Mouse (Mus musculus): ENCODE results near the gene Gm2310. TPM values are rescaled to one million over a fixed set of nuclear protein-coding genes. Genes with fewer than 3 reads are reported as not detected.

Gm2310 gene
- polyA plus RNA-seq, 1 experiment from 2014 or later, result not detected

- H3K36me3 ChIP-seq (replicated peaks), result no peaks in the 10 kb centered on the region
- no peaks in the 10 kb centered on the region for H3K9me3 ChIP-seq
- DNase-seq (ENCODE audit: extremely low spot score, low spot score), result no peak
- no peak overlapping the region for H3K27ac ChIP-seq
- no peaks in the 10 kb centered on the region for H3K4me1 ChIP-seq
- no peak overlapping the region for H3K4me3 ChIP-seq
- WGBS, result 72% methylated on average over 4 of the region's 4 CpGs
- H3K27me3 ChIP-seq (ENCODE audit: poor library complexity, severe bottlenecking), result no peaks in the 10 kb centered on the region
Measured at GRCm38 (mm10) chr15:8469006-8469575, 50.7 kb downstream of the Gm2310 start.

Other genes starting within 250 kb of the Gm2310 start
- gene Nipbl, start 75.5 kb downstream of the Gm2310 start, polyA plus RNA-seq (2016; fragmentation: Nextera tagmentation; extraction: Ambion mirVana), result 18.5 and 18.8 TPM in 2 replicates
- gene Slc1a3, start 190.8 kb upstream of the Gm2310 start, polyA plus RNA-seq (2016; fragmentation: Nextera tagmentation; extraction: Ambion mirVana), result 27.0 and 29.0 TPM in 2 replicates